In the genomic region with DNA sequence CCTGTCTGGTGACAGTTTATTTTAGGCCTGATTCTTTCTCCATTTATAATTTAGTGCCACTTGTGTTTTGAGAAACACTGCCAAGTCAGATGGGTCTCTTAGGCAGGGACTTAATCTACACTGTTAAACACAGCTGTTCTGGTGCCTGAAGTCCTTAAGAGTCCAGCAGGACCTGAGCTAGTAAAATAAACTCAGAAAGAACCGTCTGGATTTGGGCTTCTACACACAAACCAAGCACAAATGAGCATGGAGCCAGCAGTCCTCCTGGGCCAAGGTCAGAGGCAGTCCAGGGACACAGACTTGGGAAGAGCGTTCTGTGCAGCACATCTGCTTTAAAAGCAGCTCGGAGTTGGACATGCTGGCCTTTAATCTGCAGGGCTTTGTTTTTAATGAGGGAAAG, we compare ENCODE assay signal across 8 mouse cellular contexts.
DNase-seq lines count a peak whose midpoint lies in the region; ATAC-seq and TF ChIP-seq lines count a peak whose summit lies in the region.

No protein-coding gene starts in this region.

- peak overlapping the region; percentile 60 for H3K27ac ChIP-seq in layer of hippocampus, adult 2 months
- H3K27ac ChIP-seq in hindbrain, embryonic 16.5 days (ENCODE audit: low read depth, low read length): peak overlapping the region; percentile 1; the same call in 1 of the 2 replicates
- H3K27ac ChIP-seq in liver, embryonic 11.5 days (ENCODE audit: low read depth, low read length): no peak overlapping the region

- no peak overlapping the region for H3K4me2 ChIP-seq in hindbrain, embryonic 16.5 days (ENCODE audit: low read length)
- H3K4me2 ChIP-seq in liver, embryonic 11.5 days: no peak overlapping the region

- no peaks in the 10 kb centered on the region for H3K9me3 ChIP-seq in hindbrain, embryonic 16.5 days (ENCODE audit: control insufficient read depth, low read length)
- no peaks in the 10 kb centered on the region for H3K9me3 ChIP-seq in liver, embryonic 11.5 days (ENCODE audit: control insufficient read depth, low read length)

- no peak for ATAC-seq in hindbrain, embryonic 16.5 days
- ATAC-seq in megakaryocyte progenitor cell, adult 5-6 weeks (replicated peaks; ENCODE audit: poor library complexity): no peak
- ATAC-seq in liver, embryonic 11.5 days (replicated peaks; ENCODE audit: low FRiP score): no peak

- no peaks in the 10 kb centered on the region for H3K36me3 ChIP-seq in hindbrain, embryonic 16.5 days (ENCODE audit: control insufficient read depth, insufficient read depth, low read length)
- H3K36me3 ChIP-seq in liver, embryonic 11.5 days (ENCODE audit: control insufficient read depth, insufficient read depth, low read length): no peaks in the 10 kb centered on the region

- WGBS in hindbrain, embryonic 16.5 days: 46% methylated on average over 3 of the region's 3 CpGs
- WGBS in liver, embryonic 11.5 days: 49% methylated on average over 3 of the region's 3 CpGs

- H3K27me3 ChIP-seq in hindbrain, embryonic 16.5 days (replicated peaks; ENCODE audit: control insufficient read depth, insufficient read depth, low read length): no peaks in the 10 kb centered on the region
- no peaks in the 10 kb centered on the region for H3K27me3 ChIP-seq in liver, embryonic 11.5 days (replicated peaks; ENCODE audit: control insufficient read depth, insufficient read depth, low read length)

- H3K4me3 ChIP-seq in layer of hippocampus, adult 2 months: no peak overlapping the region
- no peak overlapping the region for H3K4me3 ChIP-seq in hindbrain, embryonic 16.5 days (ENCODE audit: low read length)
- H3K4me3 ChIP-seq in liver, embryonic 11.5 days (ENCODE audit: low read depth, low read length): no peak overlapping the region

- DNase-seq in layer of hippocampus, adult 2 months (ENCODE audit: low spot score in 2 of 2): no peak
- DNase-seq in layer of hippocampus, postnatal 36 days: no peak
- DNase-seq in cerebellum, postnatal 25 days: peak; percentile 21 to 37
- peak; percentile 66 for DNase-seq in lung, postnatal 25 days (ENCODE audit: low spot score)
- no peak for DNase-seq in thymus, postnatal 25 days
- DNase-seq in liver, embryonic 11.5 days (ENCODE audit: low spot score): no peak

- H3K4me1 ChIP-seq in hindbrain, embryonic 16.5 days (ENCODE audit: control insufficient read depth, insufficient read depth, low read depth, low read length): peaks cover 8% of the 10 kb centered on the region; the same call in 1 of the 2 replicates
- no peaks in the 10 kb centered on the region for H3K4me1 ChIP-seq in liver, embryonic 11.5 days (replicated peaks; ENCODE audit: control insufficient read depth, insufficient read depth, low read length)

- no peak overlapping the region for H3K9ac ChIP-seq in hindbrain, embryonic 16.5 days (ENCODE audit: low read depth, low read length)
- H3K9ac ChIP-seq in liver, embryonic 11.5 days (ENCODE audit: low read depth, low read length): no peak overlapping the region

- TF ChIP-seq CTCF in layer of hippocampus, adult 2 months (conservative IDR thresholded peaks at IDR 0.05): no peak

Comparison
In these comparisons a context has a peak if more than half of its experiments do, and no peak if none do; other contexts are left out.
1. DNase-seq: peak in cerebellum, postnatal 25 days (2 of 2) and lung, postnatal 25 days (single experiment); none in layer of hippocampus, adult 2 months (0 of 2), layer of hippocampus, postnatal 36 days (0 of 2), thymus, postnatal 25 days (single experiment) and liver, embryonic 11.5 days (single experiment).